Mouse (Mus musculus): Measurements from ENCODE around the gene Tyrp1. TPM values are rescaled to one million over a fixed set of nuclear protein-coding genes. Genes with fewer than 3 reads are reported as not detected.
A peak's percentile ranks its signal among the peaks of the same experiment; 100 is the strongest.

Gene Tyrp1
- polyA plus RNA-seq, 1 experiment from 2014 or later, result not detected

DNA sequence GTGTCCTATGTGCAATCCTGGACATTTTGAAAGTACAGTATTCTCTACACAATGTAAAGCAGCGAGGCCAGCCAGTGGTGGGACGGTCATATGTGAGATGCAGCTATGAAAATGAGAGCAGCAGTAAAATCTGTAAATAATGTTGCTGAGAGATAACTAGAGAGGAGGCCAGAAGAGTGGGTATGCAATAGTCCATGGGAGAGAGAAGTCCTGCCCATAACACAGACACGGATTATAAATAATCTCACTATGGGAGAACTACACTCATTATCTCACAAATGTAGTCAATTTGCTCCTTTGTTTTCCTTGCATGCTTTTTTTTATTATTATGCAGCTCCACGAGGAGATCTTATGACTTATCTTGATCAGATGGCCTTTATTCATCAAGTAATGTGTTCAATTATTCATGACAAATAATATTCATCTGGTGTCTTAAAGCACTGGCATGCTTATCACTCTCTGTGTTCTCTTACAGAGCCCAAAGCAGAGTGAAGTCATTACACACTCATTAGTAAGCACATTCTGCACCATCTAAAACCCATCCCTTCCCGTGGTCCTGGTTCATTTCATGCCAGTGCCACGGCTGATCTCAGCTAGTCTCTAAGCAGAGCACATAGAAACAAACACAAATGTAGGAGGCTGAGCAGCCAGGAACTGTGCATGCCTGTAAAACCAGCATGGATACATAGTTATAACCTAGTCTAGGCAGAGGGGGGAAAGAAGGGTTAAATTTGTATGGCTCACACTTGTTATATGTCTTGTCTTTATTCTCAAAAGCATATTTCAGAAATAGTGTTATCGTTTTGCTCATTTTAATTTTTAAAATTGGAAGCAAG, 18.9 kb downstream of the Tyrp1 start:
- DNase-seq (ENCODE audit: low spot score) (no peak), ATAC-seq (replicated peaks; ENCODE audit: low FRiP score) (no peak)
- Histone ChIP-seq H3K9ac (ENCODE audit: low read depth, low read length) (no peak overlapping the region), H3K4me1 (replicated peaks; ENCODE audit: control insufficient read depth, insufficient read depth, low read length) (no peaks in the 10 kb centered on the region), H3K36me3 (ENCODE audit: control insufficient read depth, insufficient read depth, low read length) (no peaks in the 10 kb centered on the region), H3K4me2 (no peak overlapping the region), H3K27me3 (replicated peaks; ENCODE audit: control insufficient read depth, insufficient read depth, low read length) (no peaks in the 10 kb centered on the region), H3K27ac (ENCODE audit: low read depth, low read length) (no peak overlapping the region), H3K9me3 (ENCODE audit: control insufficient read depth, low read length) (no peaks in the 10 kb centered on the region), H3K4me3 (ENCODE audit: low read depth, low read length) (no peak overlapping the region)
- WGBS, result 73% methylated on average over 7 of the region's 7 CpGs

DNA sequence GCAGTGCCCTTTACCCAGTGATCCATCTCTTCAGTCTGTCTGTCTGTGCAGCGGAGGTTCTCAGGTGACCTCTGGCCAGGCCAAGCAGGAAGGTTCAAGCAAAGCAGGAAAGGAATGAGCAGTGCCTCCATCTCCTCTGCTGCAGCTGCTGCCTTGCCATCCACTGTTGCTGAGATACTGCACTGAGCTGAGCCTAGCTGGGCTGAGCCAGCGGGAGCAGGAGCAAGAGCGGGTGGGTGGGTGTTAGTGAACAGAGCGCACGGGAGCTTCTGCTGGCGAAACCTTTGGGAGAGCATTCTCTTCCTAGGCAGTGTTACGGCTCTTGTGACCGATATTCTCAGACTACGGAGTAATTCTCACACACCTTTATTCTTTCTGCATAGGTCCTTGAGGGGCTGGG, 21.6 kb downstream of the Tyrp1 start:
- no peaks in the 10 kb centered on the region for H3K4me1 ChIP-seq (replicated peaks; ENCODE audit: control insufficient read depth, insufficient read depth, low read length)
- H3K36me3 ChIP-seq (ENCODE audit: control insufficient read depth, insufficient read depth, low read length), result no peaks in the 10 kb centered on the region
- H3K4me2 ChIP-seq, result no peak overlapping the region
- ATAC-seq (replicated peaks; ENCODE audit: low FRiP score), result no peak
- no peaks in the 10 kb centered on the region for H3K9me3 ChIP-seq (ENCODE audit: control insufficient read depth, low read length)
- H3K9ac ChIP-seq (ENCODE audit: low read depth, low read length), result no peak overlapping the region
- H3K27ac ChIP-seq (ENCODE audit: low read depth, low read length), result no peak overlapping the region
- no peak overlapping the region for H3K4me3 ChIP-seq (ENCODE audit: low read depth, low read length)
- no peaks in the 10 kb centered on the region for H3K27me3 ChIP-seq (replicated peaks; ENCODE audit: control insufficient read depth, insufficient read depth, low read length)
- 74% methylated on average over 9 of the region's 9 CpGs for WGBS
- DNase-seq (ENCODE audit: low spot score), result no peak

GRCm38 (mm10) chr4:80862962-80863361, 29.0 kb downstream of the Tyrp1 start:
- no peak overlapping the region for H3K4me2 ChIP-seq
- no peak for ATAC-seq (replicated peaks; ENCODE audit: low FRiP score)

GRCm38 (mm10) chr4:80863906-80864305, 30.0 kb downstream of the Tyrp1 start:
- 58% methylated on average over 7 of the region's 7 CpGs for WGBS
- Histone ChIP-seq H3K27ac (ENCODE audit: low read depth, low read length) (no peak overlapping the region), H3K36me3 (ENCODE audit: control insufficient read depth, insufficient read depth, low read length) (no peaks in the 10 kb centered on the region), H3K9ac (ENCODE audit: low read depth, low read length) (no peak overlapping the region), H3K4me2 (no peak overlapping the region), H3K9me3 (ENCODE audit: control insufficient read depth, low read length) (no peaks in the 10 kb centered on the region), H3K27me3 (replicated peaks; ENCODE audit: control insufficient read depth, insufficient read depth, low read length) (no peaks in the 10 kb centered on the region), H3K4me1 (replicated peaks; ENCODE audit: control insufficient read depth, insufficient read depth, low read length) (no peaks in the 10 kb centered on the region), H3K4me3 (ENCODE audit: low read depth, low read length) (no peak overlapping the region)
- DNase-seq (ENCODE audit: low spot score) (no peak), ATAC-seq (replicated peaks; ENCODE audit: low FRiP score) (no peak)

More at GRCm38 (mm10) chr4:80862962-80863361, 29.0 kb downstream of the Tyrp1 start:
- no peaks in the 10 kb centered on the region for H3K36me3 ChIP-seq (ENCODE audit: control insufficient read depth, insufficient read depth, low read length)
- 86% methylated on average over 9 of the region's 9 CpGs for WGBS
- no peak for DNase-seq (ENCODE audit: low spot score)
- H3K9ac ChIP-seq (ENCODE audit: low read depth, low read length), result no peak overlapping the region
- H3K27ac ChIP-seq (ENCODE audit: low read depth, low read length), result no peak overlapping the region
- H3K9me3 ChIP-seq (ENCODE audit: control insufficient read depth, low read length), result no peaks in the 10 kb centered on the region
- H3K4me1 ChIP-seq (replicated peaks; ENCODE audit: control insufficient read depth, insufficient read depth, low read length), result no peaks in the 10 kb centered on the region
- H3K27me3 ChIP-seq (replicated peaks; ENCODE audit: control insufficient read depth, insufficient read depth, low read length), result no peaks in the 10 kb centered on the region
- no peak overlapping the region for H3K4me3 ChIP-seq (ENCODE audit: low read depth, low read length)

DNA sequence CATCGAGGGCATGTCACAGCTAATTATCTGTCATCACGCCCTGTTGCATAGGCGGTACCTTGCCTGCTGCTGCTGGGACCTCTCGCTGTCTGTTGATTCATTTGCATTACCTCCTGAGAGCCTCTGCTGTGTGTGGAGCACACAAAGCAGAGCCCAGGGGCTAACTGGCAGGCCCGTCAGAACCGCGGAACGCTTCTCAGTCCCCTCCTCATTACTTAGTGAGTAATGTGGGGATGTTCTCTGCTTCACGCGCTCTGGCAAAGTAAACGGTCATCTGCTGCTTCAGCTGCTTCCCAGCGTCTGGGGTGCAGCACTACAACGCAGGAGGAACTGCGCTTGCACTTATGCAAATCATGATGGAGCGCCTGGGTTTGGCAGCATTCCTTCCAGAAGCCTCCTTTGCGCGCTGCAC, 30.6 kb downstream of the Tyrp1 start:
- DNase-seq (ENCODE audit: low spot score) (peak; percentile 41), ATAC-seq (replicated peaks; ENCODE audit: low FRiP score) (peak; percentile 49)
- WGBS, result 4% methylated on average over 17 of the region's 17 CpGs
- no peaks in the 10 kb centered on the region for H3K36me3 ChIP-seq (ENCODE audit: control insufficient read depth, insufficient read depth, low read length)
- H3K9me3 ChIP-seq (ENCODE audit: control insufficient read depth, low read length), result no peaks in the 10 kb centered on the region
- no peaks in the 10 kb centered on the region for H3K4me1 ChIP-seq (replicated peaks; ENCODE audit: control insufficient read depth, insufficient read depth, low read length)
- H3K27me3 ChIP-seq (replicated peaks; ENCODE audit: control insufficient read depth, insufficient read depth, low read length), result no peaks in the 10 kb centered on the region
- H3K4me3 ChIP-seq (ENCODE audit: low read depth, low read length), result peak overlapping the region; percentile 28
- H3K27ac ChIP-seq (ENCODE audit: low read depth, low read length), result no peak overlapping the region
- 0 out of 2 replicates have a peak overlapping the region, but pooled peaks have one; percentile 30 for H3K9ac ChIP-seq (ENCODE audit: low read depth, low read length)
- peak overlapping the region; percentile 63 for H3K4me2 ChIP-seq

DNA sequence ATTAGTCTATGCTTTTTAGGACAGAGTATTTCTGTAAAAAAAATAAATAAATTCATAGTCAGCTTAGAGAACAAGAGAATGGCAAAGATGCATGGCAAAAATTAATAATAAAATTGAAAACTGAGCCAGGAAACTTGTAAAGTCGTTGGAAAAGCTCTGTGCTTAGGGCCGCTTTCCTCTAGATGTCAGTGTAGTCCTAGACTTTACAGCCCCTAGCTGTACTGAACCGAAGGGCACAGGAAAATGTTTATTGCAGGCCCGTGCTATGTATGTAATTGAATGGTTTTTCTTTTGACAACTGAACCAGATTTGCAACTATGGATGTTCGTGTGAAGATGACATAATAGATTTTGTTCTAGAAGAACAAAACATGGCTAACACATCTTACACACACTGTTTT, 32.1 kb downstream of the Tyrp1 start:
- H3K27me3 ChIP-seq (replicated peaks; ENCODE audit: control insufficient read depth, insufficient read depth, low read length), result no peaks in the 10 kb centered on the region
- H3K27ac ChIP-seq (ENCODE audit: low read depth, low read length), result no peak overlapping the region
- no peaks in the 10 kb centered on the region for H3K4me1 ChIP-seq (replicated peaks; ENCODE audit: control insufficient read depth, insufficient read depth, low read length)
- no peak for DNase-seq (ENCODE audit: low spot score)
- no peak overlapping the region for H3K4me3 ChIP-seq (ENCODE audit: low read depth, low read length)
- WGBS, result 28% methylated on average over 5 of the region's 5 CpGs
- no peaks in the 10 kb centered on the region for H3K9me3 ChIP-seq (ENCODE audit: control insufficient read depth, low read length)
- H3K9ac ChIP-seq (ENCODE audit: low read depth, low read length), result no peak overlapping the region
- no peak for ATAC-seq (replicated peaks; ENCODE audit: low FRiP score)
- no peaks in the 10 kb centered on the region for H3K36me3 ChIP-seq (ENCODE audit: control insufficient read depth, insufficient read depth, low read length)
- no peak overlapping the region for H3K4me2 ChIP-seq

DNA sequence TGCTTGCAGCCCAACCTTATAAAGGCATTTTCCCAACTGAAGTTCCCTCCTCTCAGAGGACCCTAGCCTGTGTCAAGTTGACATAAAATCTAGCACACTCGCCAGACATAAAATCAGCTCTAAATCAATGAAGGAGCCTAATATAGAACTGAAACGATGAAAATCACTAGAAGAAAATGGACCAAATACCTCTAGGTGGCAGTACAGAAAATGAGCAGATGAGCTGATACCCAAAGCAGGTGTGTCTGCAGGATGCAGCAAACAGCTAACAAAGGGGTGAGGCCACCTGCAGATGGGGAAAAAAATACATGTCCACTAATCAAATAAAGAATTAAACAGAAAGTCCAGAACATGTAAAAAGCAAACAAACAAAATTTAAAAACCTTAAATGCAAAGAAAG, 35.7 kb downstream of the Tyrp1 start:
- Histone ChIP-seq H3K27me3 (replicated peaks; ENCODE audit: control insufficient read depth, insufficient read depth, low read length) (no peaks in the 10 kb centered on the region), H3K36me3 (ENCODE audit: control insufficient read depth, insufficient read depth, low read length) (no peaks in the 10 kb centered on the region), H3K4me3 (ENCODE audit: low read depth, low read length) (no peak overlapping the region), H3K9ac (ENCODE audit: low read depth, low read length) (no peak overlapping the region), H3K4me2 (no peak overlapping the region), H3K4me1 (replicated peaks; ENCODE audit: control insufficient read depth, insufficient read depth, low read length) (no peaks in the 10 kb centered on the region; the same call in 1 of the 2 replicates), H3K27ac (ENCODE audit: low read depth, low read length) (no peak overlapping the region), H3K9me3 (ENCODE audit: control insufficient read depth, low read length) (no peaks in the 10 kb centered on the region)
- WGBS, result 53% methylated on average over 2 of the region's 2 CpGs
- DNase-seq (ENCODE audit: low spot score) (no peak), ATAC-seq (replicated peaks; ENCODE audit: low FRiP score) (no peak)

DNA sequence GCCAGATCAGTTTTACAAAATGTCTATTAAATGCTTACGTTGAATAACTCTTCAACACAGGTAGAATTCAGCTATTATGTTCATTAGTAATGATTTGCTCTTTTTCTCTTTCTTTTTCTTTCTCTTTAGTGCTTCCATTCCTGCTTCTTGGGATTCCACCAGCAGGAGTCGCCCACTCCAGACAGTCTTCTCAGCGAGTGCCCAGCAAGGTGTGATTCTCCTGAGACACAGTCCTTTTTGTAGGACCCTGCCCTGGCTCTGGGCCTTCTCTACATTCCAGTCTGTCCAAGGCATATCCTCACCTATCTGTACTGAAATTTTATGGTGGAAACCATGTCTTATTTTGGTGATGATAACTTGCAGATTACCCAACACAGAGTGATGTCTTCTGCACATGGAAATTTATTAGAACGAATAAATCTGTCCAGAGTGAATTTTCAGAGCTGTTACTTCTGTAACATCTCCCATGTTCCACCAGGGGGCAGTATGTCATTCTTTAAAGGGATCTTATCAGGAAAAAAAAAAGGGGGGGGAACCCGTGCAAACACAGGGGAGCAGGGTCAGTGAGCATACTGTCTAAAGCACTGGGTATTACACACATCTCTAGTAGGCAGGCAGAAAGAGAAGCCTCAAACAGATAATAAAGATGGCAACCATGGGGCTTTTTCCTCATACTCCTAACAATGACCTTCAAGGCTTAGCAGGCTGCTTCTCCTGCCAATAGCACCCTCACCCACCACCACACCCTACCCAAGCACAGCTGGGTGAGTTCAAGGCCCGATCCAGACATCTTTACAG, 39.1 kb downstream of the Tyrp1 start:
- Histone ChIP-seq H3K36me3 (ENCODE audit: control insufficient read depth, insufficient read depth, low read length) (no peaks in the 10 kb centered on the region), H3K9me3 (ENCODE audit: control insufficient read depth, low read length) (no peaks in the 10 kb centered on the region), H3K4me2 (no peak overlapping the region), H3K27me3 (replicated peaks; ENCODE audit: control insufficient read depth, insufficient read depth, low read length) (no peaks in the 10 kb centered on the region), H3K9ac (ENCODE audit: low read depth, low read length) (no peak overlapping the region), H3K4me1 (replicated peaks; ENCODE audit: control insufficient read depth, insufficient read depth, low read length) (no peaks in the 10 kb centered on the region; the same call in 1 of the 2 replicates), H3K27ac (ENCODE audit: low read depth, low read length) (no peak overlapping the region), H3K4me3 (ENCODE audit: low read depth, low read length) (no peak overlapping the region)
- no peak for DNase-seq (ENCODE audit: low spot score)
- peak; percentile 45; the same call in 1 of the 2 replicates for ATAC-seq (replicated peaks; ENCODE audit: low FRiP score)
- 37% methylated on average over 6 of the region's 6 CpGs for WGBS
